Mouse (Mus musculus) frontal cortex, postnatal 25 days (tissue): Measurements from ENCODE around the gene Rsc1a1.

Source experiments
- DNase-seq, 2 experiments: peaks; one replicate each; pipeline ENCODE4 v3.0.0; 2022; ENCODE audit warnings: low spot score in 2 of 2

Rsc1a1 gene

GRCm38 (mm10) chr4:141685499-141685898 lies at the start of gene Rsc1a1:
Gene Rsc1a1, minus strand, starts transcription at chr4:141685599.
- DNase-seq = no peak

- no peak for DNase-seq
These were observed 49.8 kb upstream of the Rsc1a1 start for GRCm38 (mm10) chr4:141735206-141735560.

- peak; percentile 74 to 87 for DNase-seq
These were observed 49.2 kb upstream of the Rsc1a1 start for GRCm38 (mm10) chr4:141734446-141735205.

- no peak for DNase-seq
These were observed 46.4 kb upstream of the Rsc1a1 start for GRCm38 (mm10) chr4:141731766-141732165.

DNA sequence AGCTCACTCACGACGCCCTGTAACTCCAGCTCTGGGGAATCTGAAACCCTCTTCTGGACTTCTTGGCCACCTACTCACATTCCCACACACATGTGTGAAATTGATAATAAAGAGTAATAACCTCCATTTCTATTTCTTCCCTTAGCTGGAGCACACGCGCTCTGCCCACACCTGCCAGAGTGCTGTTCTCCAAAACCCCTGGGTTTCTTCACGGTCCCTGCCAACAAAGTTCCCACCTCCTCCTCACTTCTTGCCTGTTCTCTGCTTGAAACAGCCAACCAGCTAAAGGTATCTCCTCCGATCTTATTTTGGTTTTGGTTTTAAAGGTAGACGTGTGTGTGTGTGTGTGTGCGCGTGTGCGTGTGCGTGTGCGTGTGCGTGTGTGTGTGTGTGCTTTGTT lies 45.0 kb upstream of the Rsc1a1 start:
- no peak for DNase-seq

GRCm38 (mm10) chr4:141729266-141729665 lies 43.9 kb upstream of the Rsc1a1 start:
- no peak for DNase-seq

DNA sequence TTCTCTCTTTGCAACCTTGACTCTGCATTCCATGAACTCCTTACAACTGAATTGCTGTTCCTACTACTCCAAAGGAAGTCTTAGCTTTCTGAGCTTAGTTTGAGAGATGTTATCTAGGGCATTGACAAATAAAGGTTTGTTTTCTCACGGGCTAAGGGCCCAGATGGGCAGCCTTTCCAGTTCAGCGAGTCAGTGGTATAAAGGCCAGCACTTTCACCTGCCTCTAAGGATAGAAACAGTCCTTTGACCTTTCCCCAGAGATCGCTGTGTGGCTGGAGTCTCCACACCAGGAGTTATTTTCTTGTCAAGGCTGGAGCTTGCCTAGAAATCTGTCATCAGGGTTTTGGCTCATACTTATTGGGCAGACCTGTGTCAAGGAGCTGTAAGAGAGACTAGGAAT lies 40.3 kb upstream of the Rsc1a1 start:
- DNase-seq = no peak

GRCm38 (mm10) chr4:141725277-141725676 lies 39.9 kb upstream of the Rsc1a1 start:
- DNase-seq = no peak

- DNase-seq = no peak
These were observed 39.2 kb upstream of the Rsc1a1 start for GRCm38 (mm10) chr4:141724594-141724993.

GRCm38 (mm10) chr4:141723673-141724068 lies 38.3 kb upstream of the Rsc1a1 start:
- no peak for DNase-seq

DNA sequence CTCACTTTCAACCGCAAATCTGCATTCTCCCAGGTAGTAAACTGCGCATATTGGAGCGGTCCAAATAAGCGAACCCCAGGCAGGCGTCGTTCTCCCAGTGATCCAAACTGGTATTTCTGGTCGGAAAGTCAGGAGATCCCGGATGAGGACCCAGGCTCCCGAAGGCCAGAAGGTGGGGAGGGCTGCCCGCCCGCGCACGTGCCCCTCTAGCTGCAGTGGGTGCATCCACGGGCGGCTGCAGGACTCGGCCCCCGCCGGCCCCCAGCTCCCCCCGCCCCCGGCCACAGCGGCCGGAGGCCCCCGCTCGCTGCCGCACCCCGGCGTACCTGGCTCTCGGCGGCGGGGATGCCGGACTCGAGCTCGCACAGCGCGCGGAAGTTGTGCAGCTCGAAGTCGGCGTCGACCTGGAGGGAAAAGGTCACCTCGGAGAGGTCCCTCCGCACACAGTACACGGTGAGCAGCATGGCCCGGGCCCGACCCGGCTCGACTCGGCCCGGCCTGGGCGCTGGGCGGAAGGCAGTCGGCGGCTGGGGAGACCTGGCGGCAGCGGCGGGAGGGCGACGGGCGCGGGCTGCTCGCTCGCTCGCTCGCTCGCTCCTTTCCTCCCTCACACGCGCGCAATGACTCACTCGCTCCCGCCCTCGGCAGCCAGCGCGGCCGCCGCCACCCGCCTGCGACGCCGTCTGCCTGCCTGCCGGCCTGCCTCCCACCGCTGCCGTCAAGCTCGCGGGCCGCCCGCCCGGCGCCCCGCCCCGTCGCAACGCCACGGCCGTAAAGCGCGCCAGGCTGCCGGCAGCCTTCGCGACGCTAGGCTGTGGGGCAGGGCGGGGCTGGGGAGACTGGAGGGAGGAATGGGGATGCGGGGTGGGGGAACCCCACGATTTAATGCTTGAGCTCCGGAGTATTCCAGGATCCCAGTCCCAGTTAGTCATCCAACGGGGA lies 37.6 kb upstream of the Rsc1a1 start, which contains the start of gene Ddi2:
Gene Ddi2, minus strand, starts transcription at position 689 of the 942 bp plus-strand sequence.
- peak; percentile 74 to 80 for DNase-seq

- no peak for DNase-seq
These were observed 36.6 kb upstream of the Rsc1a1 start for GRCm38 (mm10) chr4:141721961-141722360.

- DNase-seq = no peak
These were observed 35.5 kb upstream of the Rsc1a1 start for GRCm38 (mm10) chr4:141720761-141721523.

DNA sequence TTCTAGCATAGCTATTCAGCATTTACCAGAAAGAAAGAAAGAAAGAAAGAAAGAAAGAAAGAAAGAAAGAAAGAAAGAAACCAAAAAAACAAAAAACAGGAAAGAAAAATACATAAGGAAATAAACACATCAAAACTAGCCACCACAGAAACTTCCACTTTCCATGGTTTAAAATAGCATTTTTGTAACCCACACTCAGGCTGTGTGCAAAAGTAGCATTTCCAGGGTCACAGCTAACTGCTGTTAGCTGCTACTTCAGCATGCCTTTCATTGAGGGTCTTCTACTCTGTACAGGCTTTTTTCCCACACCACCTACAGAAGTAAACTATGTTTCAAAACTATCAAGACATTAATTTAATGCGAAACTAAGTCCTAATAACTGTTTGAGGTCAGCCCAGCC lies 33.9 kb upstream of the Rsc1a1 start:
- no peak for DNase-seq

GRCm38 (mm10) chr4:141717633-141718032 lies 32.2 kb upstream of the Rsc1a1 start:
- no peak for DNase-seq

GRCm38 (mm10) chr4:141715027-141715426 lies 29.6 kb upstream of the Rsc1a1 start:
- DNase-seq = no peak

DNA sequence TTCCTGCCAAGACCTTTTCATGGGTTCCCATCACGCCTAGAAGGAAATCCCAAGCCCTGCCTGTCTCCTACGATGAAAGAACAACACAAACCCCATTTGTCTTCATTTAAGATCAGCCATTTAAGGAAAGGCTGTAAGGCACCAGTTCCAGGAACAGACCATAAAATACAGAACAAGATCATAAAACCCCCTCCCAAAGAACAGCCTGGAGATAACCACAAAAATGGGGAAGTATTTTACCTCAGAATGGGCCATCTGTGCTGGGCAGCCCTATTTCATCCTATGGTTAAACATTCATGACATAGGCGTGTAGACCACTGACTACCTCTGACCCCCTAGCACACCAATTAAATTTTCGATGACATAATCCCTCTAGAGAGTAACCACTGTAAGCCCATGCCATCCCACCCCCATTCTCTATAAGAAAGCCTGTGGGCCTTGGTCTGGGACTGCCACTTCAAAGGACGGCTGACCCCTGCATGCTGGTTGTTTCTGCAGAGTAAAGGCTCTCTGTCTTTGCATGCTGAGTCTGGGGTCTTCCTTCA lies 28.3 kb upstream of the Rsc1a1 start:
- no peak for DNase-seq

DNA sequence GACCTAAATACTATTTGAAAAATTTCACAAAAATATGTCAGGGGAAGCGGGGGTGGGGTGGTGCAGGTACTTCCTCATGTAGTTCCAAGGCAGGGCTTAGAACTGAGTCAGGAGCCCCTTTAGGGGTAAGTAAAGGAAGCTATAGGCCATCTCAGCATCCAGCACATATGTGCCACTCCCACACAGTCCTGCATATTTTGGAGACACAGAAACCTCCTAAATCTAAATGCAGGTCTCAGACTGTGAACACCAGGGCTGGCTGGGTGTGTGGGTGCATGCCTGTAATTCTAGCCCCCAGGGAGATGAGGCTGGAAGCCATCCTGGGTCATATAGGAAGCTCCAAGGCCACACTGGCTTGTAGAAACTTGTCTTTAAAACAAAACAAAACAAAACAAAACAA lies 25.9 kb upstream of the Rsc1a1 start:
- DNase-seq = no peak

- DNase-seq = no peak
These were observed 23.6 kb upstream of the Rsc1a1 start for GRCm38 (mm10) chr4:141708971-141709370.

GRCm38 (mm10) chr4:141708005-141708404 lies 22.6 kb upstream of the Rsc1a1 start:
- DNase-seq = no peak

DNA sequence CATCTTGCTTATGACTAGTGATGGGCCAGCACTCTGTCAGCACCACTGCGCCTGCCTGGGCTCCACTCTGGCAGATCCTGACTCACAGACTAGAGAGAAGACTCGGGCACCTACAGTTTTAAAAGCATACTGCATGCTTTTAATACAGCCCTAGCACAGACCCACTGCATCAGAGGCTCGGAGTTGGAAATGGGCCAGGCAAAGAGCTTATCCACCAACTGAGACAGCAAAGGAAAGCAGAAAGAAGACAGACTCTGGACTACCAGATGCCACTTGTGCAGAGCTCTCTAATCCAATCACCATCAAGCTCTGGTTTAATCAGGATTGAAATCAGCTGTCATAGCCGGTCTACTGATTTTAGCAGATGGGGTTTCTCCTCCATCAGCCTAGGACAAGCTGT lies 19.9 kb upstream of the Rsc1a1 start:
- peak; percentile 31 to 41 for DNase-seq

- DNase-seq = no peak
These were observed 19.2 kb upstream of the Rsc1a1 start for GRCm38 (mm10) chr4:141704625-141705024.
